Mouse (Mus musculus) brain, embryonic 14.5 days (tissue): Measurements from ENCODE around the gene Ankdd1b.

Experiments used
- CTCF ChIP-seq: fragments of 200-500 bp; IDR thresholded peaks from 2 replicates; pipeline ENCODE4 v1.5.1; 2012; ENCODE audit warnings: inconsistent platforms, mild to moderate bottlenecking, moderate library complexity, borderline replicate concordance; ENCODE audit not compliant: insufficient read depth, insufficient read length; ENCODE audit errors: extremely low read depth
- POLR2A ChIP-seq: fragments of 200-500 bp; IDR thresholded peaks from 2 replicates; pipeline ENCODE4 v1.6.1; 2012; ENCODE audit warnings: mild to moderate bottlenecking, inconsistent platforms, borderline replicate concordance; ENCODE audit not compliant: poor library complexity, insufficient read depth, insufficient read length, severe bottlenecking; ENCODE audit errors: extremely low read depth

DNA sequence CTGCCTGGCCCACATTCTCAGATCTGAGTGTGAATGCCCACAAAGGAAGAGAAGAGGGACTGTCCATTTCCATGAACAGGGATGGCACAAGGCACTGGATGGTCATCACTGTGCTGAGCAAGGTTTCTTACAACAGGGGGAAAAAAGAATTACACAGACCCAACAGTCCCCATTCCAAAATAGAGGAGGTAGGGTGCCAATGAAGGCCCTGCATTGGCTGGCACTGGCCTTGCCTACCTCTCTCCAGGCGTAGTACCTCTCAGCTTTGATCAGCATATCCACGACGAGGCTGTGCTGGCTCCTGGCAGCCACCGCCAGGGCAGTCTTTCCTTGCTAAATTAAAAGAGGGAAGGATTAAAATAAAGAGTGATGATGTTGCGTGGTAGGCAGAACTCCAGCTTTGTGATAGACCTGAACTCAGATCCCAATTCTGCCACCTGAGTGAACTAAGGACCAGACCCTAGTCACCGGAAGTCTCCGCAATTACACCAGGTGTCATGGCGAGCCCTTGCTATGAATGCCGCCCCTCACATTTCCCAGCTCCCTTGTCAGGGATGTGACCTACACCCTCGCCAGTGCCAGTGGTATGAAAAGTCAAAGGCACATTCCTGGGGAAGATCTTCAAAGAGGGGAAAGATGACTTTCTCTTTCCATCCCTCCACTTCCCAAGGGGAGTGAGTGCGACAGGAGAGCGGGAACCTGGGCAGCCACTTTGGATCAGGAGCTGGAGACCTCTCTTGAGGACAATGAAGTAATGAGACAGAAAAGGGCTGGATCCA, 46.3 kb downstream of the Ankdd1b start:
- no peak for TF ChIP-seq CTCF
- TF ChIP-seq POLR2A: no peak
